Mouse (Mus musculus) T-cell, adult 2 months (primary cell): Measurements from ENCODE around the gene Gm12355.
"Not testable (repeated sequence)": the region's sequence is repeated elsewhere in the genome, so short reads cannot be mapped to it uniquely, and the experiment has no call there.

ENCODE experiments used
- DNase-seq: peaks from one replicate; pipeline ENCODE4 v3.0.0; 2022; ENCODE audit warnings: low spot score

Gene Gm12355

DNA sequence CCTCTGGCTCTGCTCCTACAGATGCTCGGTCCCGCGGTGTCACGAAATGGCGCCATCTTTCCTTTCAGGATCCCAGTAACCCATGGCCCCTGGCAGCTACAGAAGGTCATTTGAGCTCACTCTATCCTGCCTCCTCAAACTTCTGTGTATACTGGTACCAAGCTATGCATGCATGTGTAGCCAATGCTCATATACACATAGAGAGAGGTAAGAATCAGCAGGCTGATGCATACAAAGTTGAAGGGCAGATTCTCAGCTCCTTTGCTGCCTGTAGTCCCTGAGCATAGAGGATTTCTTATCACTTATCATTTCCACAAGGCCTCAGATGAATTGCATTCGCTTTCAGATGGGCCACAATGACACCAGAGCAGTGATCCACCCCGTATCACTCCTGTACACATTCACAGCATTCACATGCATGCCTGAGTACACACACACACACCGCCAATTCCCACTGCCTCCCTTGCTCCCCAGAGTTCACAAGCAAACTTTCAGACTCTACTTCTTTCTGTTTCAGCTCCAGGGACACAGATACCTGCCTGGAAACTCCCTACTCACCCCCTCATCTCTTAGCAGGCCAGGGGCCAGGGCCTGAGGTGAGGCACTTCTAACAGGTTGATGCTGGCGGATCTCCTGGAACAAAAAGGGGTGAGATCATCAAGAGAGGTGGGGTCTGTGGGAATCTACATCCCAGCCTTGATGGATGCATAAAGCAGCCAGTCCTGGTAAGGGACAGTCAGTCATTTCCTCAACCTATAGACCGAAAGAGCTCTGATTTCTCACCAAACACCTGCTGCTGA lies at the start of gene Gm12355, which contains the start of gene Gsdma3:
Gene Gm12355, minus strand, starts transcription at position 51 of the 800 bp plus-strand sequence.
Gene Gsdma3, plus strand, starts transcription at position 750 of the 800 bp plus-strand sequence.
- DNase-seq: no peak

DNA sequence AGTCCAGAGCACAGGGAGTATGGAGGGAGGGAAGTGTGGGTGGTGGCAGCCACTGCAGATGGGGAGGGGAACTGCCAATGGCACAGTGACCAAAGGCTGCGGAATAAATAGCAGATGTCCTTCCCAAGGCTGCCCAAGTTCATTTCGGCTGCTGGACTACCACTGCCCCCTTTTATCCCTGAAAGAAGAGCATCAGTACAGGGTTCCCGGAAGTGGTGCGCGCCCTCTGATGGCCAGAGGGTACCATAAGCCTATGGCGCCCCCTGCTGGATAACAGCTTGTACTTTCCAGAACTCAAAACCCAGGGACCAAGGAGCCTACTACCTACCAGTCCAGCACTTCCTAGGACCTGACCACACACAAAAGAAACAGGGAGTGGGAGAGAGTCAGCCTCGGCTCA lies 47.7 kb upstream of the Gm12355 start:
- DNase-seq: peak; percentile 63

GRCm38 (mm10) chr11:98672482-98672881 lies 47.0 kb upstream of the Gm12355 start:
- DNase-seq: no peak

- DNase-seq: no peak
Measured at GRCm38 (mm10) chr11:98671857-98672256, 46.4 kb upstream of the Gm12355 start.

GRCm38 (mm10) chr11:98671284-98671815 lies 45.9 kb upstream of the Gm12355 start:
- DNase-seq: no peak

DNA sequence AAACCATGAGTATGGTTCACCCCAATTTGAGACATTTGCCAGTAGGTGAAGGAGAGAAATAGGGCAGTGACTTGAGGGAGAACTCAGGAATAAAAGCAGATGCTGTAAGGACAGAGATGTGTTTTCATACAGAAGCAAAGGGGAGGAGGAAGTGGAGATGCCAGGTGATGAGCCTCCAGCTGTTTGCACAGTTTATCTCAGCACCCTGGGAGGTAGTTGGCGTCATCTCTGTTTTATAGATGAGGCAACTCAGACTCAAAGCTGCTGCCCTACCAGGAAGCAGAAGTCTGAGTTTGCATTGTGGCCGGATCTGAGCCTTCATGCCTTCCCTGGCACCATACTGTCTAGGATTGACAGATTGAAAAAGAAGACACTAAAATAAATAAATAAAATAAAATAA lies 43.5 kb upstream of the Gm12355 start:
- DNase-seq: no peak

GRCm38 (mm10) chr11:98664091-98664490 lies 38.6 kb upstream of the Gm12355 start, which contains the start of gene Gsdma:
Gsdma (plus strand) TSS chr11:98664351.
- no peak for DNase-seq

- DNase-seq: peak; percentile 64
Measured at GRCm38 (mm10) chr11:98660517-98660916, 35.1 kb upstream of the Gm12355 start.

GRCm38 (mm10) chr11:98655076-98655475 lies 29.6 kb upstream of the Gm12355 start:
- DNase-seq: peak; percentile 64

DNA sequence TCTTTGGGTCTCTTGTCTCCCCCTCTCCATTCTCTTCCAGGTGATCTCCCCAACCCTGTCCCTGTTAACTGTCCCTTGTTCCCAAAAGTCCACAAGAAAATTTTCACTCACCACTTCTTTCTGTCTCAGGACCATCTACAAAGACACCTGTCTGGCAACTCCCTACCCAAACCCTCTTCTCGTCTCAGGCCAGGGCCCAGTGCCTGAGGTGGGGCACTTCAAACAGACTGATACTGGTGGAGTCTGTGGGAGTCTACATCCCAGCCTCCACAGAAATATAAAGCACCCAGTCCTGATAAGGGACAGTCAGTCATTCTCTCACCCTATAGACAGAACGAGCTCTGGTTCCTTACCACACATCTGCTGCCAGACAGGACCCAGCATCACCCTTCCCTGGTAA lies 21.0 kb upstream of the Gm12355 start, which contains the start of gene Gsdma2:
Gene Gsdma2, plus strand, starts transcription at position 301 of the 400 bp plus-strand sequence.
- no peak for DNase-seq

GRCm38 (mm10) chr11:98645946-98646345 lies 20.5 kb upstream of the Gm12355 start:
- no peak for DNase-seq

DNA sequence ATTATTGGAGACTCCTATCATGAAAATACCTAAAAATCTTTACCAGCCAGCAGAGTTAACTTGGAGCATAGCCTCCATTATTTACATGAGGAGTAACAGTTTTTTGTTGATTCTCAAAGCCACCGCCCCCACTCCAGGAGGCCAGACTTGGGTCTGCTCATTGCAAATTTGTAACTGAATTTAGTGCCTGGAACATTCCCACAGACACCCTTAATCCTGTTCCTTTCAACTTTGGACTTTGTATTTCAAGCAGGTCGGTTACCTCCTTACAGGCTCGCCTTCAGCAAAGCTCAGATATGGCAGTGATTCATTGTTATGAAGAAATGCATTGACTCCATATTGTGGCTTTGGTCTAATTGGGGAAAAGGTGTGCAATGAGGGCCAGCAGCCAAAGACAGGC lies 19.3 kb upstream of the Gm12355 start:
- DNase-seq: no peak

- no peak for DNase-seq
Measured at GRCm38 (mm10) chr11:98640091-98640490, 14.6 kb upstream of the Gm12355 start.

- no peak for DNase-seq
Measured at GRCm38 (mm10) chr11:98637501-98637900, 12.0 kb upstream of the Gm12355 start.

DNA sequence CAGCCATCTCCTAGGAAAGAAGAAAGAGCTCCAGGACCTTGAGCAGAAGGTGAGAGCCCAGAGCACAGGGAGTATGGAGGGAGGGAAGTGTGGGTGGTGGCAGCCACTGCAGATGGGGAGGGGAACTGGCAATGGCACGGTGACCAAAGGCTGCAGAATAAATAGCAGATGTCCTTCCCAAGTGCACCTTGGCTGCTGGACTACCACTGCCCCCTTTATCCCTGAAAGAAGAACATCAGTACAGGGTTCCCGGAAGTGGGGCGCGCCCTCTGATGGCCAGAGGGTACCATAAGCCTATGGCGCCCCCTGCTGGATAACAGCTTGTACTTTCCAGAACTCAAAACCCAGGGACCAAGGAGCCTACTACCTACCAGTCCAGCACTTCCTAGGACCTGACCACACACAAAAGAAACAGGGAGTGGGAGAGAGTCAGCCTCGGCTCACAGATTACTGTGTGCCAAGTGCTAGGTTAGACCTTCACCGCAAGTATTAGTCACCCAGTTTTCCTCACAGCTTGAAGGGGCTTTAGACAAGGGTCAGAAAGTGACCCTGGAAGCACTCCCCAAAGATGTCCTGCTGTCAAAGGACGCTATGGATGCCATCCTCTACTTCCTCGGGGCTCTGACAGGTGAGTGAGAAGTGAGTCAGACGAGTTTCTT lies 10.0 kb upstream of the Gm12355 start:
- peak; percentile 43 for DNase-seq

GRCm38 (mm10) chr11:98630646-98631045 lies 5.2 kb upstream of the Gm12355 start:
- DNase-seq: no peak

DNA sequence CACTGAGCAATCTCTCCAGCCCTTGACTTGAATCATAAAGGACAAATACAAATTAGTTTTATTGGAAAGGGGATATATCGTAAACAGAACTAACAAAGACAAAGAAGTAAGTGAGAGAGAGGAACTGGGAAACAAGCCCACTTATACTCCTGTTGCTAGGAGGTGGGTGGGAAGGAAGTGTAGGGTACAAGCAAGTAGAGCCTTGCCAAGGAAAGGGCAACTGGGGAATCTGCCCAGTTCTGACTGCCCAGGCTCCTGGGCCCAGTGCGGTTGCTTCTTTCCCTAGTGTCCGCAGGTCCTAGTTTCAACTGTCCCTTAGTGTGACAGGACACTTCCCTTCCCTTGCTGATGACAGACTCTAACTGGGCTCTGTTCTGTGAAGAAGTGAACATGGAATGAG lies 3.2 kb upstream of the Gm12355 start:
- DNase-seq: no peak

DNA sequence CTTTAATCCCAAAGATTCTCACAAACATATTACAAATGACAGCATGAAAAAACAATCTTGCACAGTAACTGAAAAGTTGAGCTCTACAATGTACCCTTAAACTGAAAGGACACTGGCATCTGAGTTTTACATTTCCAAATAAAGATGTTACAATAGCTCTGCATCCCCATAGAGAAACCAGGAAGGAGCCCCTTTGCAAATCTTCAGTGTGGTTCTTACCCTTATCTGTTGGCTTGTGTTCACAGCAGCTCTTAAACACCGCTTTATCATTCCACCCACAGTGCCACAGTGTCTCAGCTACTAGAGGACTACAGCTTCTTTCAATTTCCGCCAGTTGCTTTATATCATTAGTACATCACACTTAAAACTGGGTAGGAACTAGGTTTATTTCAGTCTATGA lies 1.1 kb downstream of the Gm12355 start:
- not testable (repeated sequence) for DNase-seq

DNA sequence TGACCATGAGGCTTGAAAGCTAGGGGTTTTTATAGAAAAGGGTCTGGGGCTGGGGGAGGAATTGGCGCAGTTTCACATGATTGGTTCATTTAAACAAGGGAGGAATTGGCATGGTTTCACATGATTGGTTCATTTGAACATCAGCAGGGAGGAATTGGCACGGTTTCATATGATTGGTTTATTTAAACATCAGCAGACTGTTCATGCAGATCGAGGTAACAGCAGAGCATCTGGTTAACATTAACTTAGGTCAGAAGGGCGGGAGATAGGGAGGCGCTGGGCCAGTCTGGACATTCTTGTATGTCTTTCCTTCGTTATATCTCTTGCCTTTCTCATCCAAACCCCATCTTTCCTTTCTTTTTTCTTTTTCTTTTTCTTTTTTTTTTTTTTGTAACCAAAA lies 1.5 kb downstream of the Gm12355 start:
- DNase-seq: not testable (repeated sequence)

DNA sequence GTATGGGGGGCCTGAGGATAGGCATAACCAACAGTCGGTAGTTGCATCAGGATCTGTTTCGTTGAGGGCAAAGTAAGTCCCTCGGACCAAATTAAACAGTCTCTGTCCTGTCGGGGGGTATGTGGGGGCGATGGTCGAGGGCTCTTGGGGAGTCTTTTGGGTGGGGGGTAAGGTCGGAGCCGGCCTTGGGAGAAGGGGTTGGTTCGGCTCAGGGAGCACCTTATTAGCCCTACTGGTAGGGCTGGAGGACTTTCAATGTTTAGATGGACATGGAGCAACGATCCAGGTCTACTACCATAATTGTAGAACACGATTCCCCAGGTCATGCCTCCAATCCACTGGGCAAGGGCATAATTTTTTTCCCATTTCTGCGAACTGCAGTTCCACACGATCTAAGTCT lies 4.7 kb downstream of the Gm12355 start:
- DNase-seq: no peak

- peak; percentile 53 for DNase-seq
Measured at GRCm38 (mm10) chr11:98606763-98607162, 18.7 kb downstream of the Gm12355 start.

DNA sequence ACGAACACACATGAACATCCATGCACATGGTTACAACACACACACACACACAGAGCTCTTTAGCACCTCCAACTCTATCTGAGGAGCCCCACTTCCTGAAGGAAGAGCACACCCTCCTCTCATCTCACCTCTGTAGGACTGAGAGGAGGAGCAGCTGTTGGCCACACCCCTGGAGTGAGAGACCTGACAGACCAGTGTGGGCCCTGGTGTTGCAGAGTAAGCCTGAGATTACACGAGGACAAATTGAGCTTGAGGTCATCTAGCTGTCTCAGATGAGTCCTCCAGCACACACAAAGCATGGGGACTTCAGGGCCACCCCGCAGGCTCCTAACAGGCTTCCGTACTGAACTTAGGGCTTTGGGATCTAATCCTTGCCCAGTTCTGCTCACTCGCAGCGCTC lies 20.6 kb downstream of the Gm12355 start:
- not testable (repeated sequence) for DNase-seq

DNA sequence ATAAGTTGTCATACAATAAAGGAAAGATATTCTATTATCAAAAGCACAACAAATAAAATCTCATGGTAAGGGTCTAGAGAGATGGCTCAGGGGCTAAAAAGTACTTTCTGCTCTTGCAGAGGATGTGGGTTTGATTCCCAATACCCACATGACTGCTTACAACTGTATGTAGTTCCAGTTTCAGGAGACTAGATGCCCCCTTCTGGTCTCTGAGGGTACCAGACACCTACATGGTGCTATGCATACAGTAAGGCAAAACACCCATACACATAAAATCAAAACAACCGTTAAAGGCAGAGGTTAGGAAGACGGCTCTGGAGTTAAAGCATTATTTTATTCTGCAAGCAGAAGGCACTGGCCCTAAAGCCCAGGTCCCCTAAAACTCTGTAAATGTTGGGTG lies 21.5 kb downstream of the Gm12355 start:
- no peak for DNase-seq
